In genomic region chr11:11836713-11837370, GRCm38 (mm10) we compare ENCODE assay signal across 8 mouse cellular contexts. TPM values are rescaled to one million over a fixed set of nuclear protein-coding genes. Genes with fewer than 3 reads are reported as not detected.
DNase-seq lines count a peak whose midpoint lies in the region; ATAC-seq and TF ChIP-seq lines count a peak whose summit lies in the region.

No protein-coding gene starts in this region.

- H3K27ac ChIP-seq in heart, embryonic 13.5 days (replicated peaks), result peak overlapping the region; percentile 94
- peak overlapping the region; percentile 79 for H3K27ac ChIP-seq in limb, embryonic 12.5 days

- TF ChIP-seq CTCF in G1E (IDR thresholded peaks at IDR 0.05; ENCODE audit: low read depth, low read length), result no peak

- H3K4me3 ChIP-seq in G1E (ENCODE audit: low read depth, low read length), result peak overlapping the region; percentile 65; the same call in 1 of the 2 replicates
- H3K4me3 ChIP-seq in heart, embryonic 13.5 days, result peak overlapping the region; percentile 27
- no peak overlapping the region for H3K4me3 ChIP-seq in limb, embryonic 12.5 days (replicated peaks)

- ATAC-seq in G1E (ENCODE audit: extremely low read depth, insufficient number of reproducible peaks, low FRiP score, poor library complexity, severe bottlenecking), result peak; percentile 84
- no peak; the same call in 1 of the 2 replicates for ATAC-seq in heart, embryonic 13.5 days (ENCODE audit: extremely low read depth, insufficient number of reproducible peaks, low FRiP score, low TSS enrichment)
- 0 out of 2 replicates have a peak, but pooled peaks have one; percentile 33 for ATAC-seq in limb, embryonic 12.5 days (ENCODE audit: insufficient number of reproducible peaks, insufficient read depth, low FRiP score, low TSS enrichment, low read depth)
- ATAC-seq in monocyte, adult 5-6 weeks (replicated peaks; ENCODE audit: insufficient number of reproducible peaks, low FRiP score, low TSS enrichment, poor library complexity, severe bottlenecking), result 0 out of 2 replicates have a peak, but pooled peaks have one; percentile 35

- no peaks in the 10 kb centered on the region for H3K9me3 ChIP-seq in G1E (replicated peaks)
- H3K9me3 ChIP-seq in heart, embryonic 13.5 days, result no peaks in the 10 kb centered on the region
- H3K9me3 ChIP-seq in limb, embryonic 12.5 days, result no peaks in the 10 kb centered on the region

- peak; percentile 49 for DNase-seq in CD4-positive helper T cell, adult 2 months (ENCODE audit: low read depth, low spot score)
- peak; percentile 47 for DNase-seq in G1E (ENCODE audit: low spot score)
- DNase-seq in urinary bladder, postnatal 14 days (ENCODE audit: low spot score), result no peak
- DNase-seq in urinary bladder, postnatal 10 days (ENCODE audit: low spot score), result no peak
- no peak for DNase-seq in layer of hippocampus, adult 18-20 months (ENCODE audit: low spot score in 2 of 2)

- peaks cover 92% of the 10 kb centered on the region for H3K4me1 ChIP-seq in G1E (ENCODE audit: insufficient read depth, low read depth, low read length)
- peaks cover 96% of the 10 kb centered on the region for H3K4me1 ChIP-seq in heart, embryonic 13.5 days
- peaks cover 30% of the 10 kb centered on the region for H3K4me1 ChIP-seq in limb, embryonic 12.5 days (replicated peaks)

- peak overlapping the region; percentile 78 for H3K9ac ChIP-seq in heart, embryonic 13.5 days
- no peak overlapping the region for H3K9ac ChIP-seq in limb, embryonic 12.5 days (replicated peaks)

- peak overlapping the region; percentile 61 for H3K4me2 ChIP-seq in heart, embryonic 13.5 days
- H3K4me2 ChIP-seq in limb, embryonic 12.5 days, result peak overlapping the region; percentile 11; the same call in 1 of the 2 replicates

- H3K36me3 ChIP-seq in G1E (replicated peaks), result no peaks in the 10 kb centered on the region
- no peaks in the 10 kb centered on the region for H3K36me3 ChIP-seq in heart, embryonic 13.5 days
- no peaks in the 10 kb centered on the region for H3K36me3 ChIP-seq in limb, embryonic 12.5 days

- peaks cover 23% of the 10 kb centered on the region for H3K27me3 ChIP-seq in G1E (ENCODE audit: insufficient read depth, low read length)
- no peaks in the 10 kb centered on the region for H3K27me3 ChIP-seq in heart, embryonic 13.5 days (replicated peaks)
- no peaks in the 10 kb centered on the region for H3K27me3 ChIP-seq in limb, embryonic 12.5 days

- WGBS in heart, embryonic 13.5 days, result 5% methylated on average over 18 of the region's 18 CpGs
- 41% methylated on average over 18 of the region's 18 CpGs for WGBS in limb, embryonic 12.5 days

RNA-seq across cellular contexts. Expression of gene Fignl1, which starts 28.1 kb away (rescaled TPM):
- total RNA-seq in G1E (2014; fragmentation: Nextera tagmentation) (97.4 and 139 TPM in 2 replicates), G1E (2017) (103 and 120 TPM in 2 replicates)
- 1.8 and 3.6 TPM in 2 replicates for polyA plus RNA-seq in G1E (2012)
- 52.9 and 58.7 TPM in 2 replicates for polyA plus RNA-seq in heart, embryonic 13.5 days (2015; fragmentation: Nextera tagmentation; extraction: Ambion mirVana)
- 74.5 and 78.1 TPM in 2 replicates for polyA plus RNA-seq in limb, embryonic 12.5 days (2016; fragmentation: Nextera tagmentation; extraction: Ambion mirVana)
- 1.8 to 4.7 TPM (median 4.7 TPM) in 3 replicates for total RNA-seq in monocyte, adult 5-6 weeks (2017)
- total RNA-seq in layer of hippocampus, adult 18-20 months (2021), result 1 to 10 TPM in 1 of 2 experiments, under 1 TPM in 1; 0.61 to 1.9 TPM

Comparison
In these comparisons a context has a peak if more than half of its experiments do, and no peak if none do; other contexts are left out.
1. DNase-seq: peak in CD4-positive helper T cell, adult 2 months (single experiment) and G1E (single experiment); none in urinary bladder, postnatal 14 days (single experiment), urinary bladder, postnatal 10 days (single experiment) and layer of hippocampus, adult 18-20 months (0 of 2).
2. RNA of gene Fignl1, which starts 28.1 kb away (total RNA-seq): 97.4 to 139 TPM in G1E; 1.8 to 4.7 TPM in monocyte, adult 5-6 weeks and 0.61 to 1.9 TPM in layer of hippocampus, adult 18-20 months; every median in the first group is over 10 times any median in the second.